Mouse (Mus musculus): ENCODE measurements at regions not wholly inside any gene's neighbourhood (a gene's known extent, or its start where the extent isn't known, plus 50 kb on each side); places are given as distances from the start of the nearest gene placed in this dataset.

DNA sequence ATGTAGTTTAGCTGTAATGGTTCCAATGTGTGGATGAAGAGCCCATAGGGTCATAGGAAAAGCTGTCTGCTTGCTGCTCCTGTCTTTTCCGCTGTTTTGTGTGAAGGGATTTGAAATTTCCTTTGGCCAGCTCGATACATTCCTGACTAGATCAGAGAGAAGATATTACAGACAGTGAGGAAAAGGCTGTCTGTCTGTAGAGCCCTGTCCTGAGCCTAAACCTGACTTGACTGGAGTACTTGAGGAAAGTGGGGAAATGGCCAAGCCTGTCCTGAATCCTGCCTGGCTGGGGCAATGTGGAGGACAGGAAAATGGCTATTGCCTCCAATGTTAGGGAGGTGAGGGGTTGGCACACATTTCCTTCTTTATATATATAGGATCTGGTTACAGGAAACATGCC lies 601.0 kb upstream of the Nrp1 start:
- H3K27me3 ChIP-seq (ENCODE audit: control insufficient read depth, insufficient read depth, insufficient read length): no peaks in the 10 kb centered on the region
- no peak overlapping the region for H3K4me3 ChIP-seq
- no peak overlapping the region for H3K4me2 ChIP-seq (ENCODE audit: low read depth)
- TF ChIP-seq SRF (IDR thresholded peaks at IDR 0.05; ENCODE audit: control insufficient read depth, insufficient read length, low read depth): no peak
- no peak for TF ChIP-seq TCF12 (IDR thresholded peaks at IDR 0.05; ENCODE audit: insufficient read depth, poor library complexity, severe bottlenecking)
- TF ChIP-seq USF1 (IDR thresholded peaks at IDR 0.05; ENCODE audit: low read depth): no peak
- TF ChIP-seq MYOG (IDR thresholded peaks at IDR 0.05; ENCODE audit: control insufficient read depth in 1 of 3, insufficient read depth in 1 of 3, insufficient read length in 2 of 3, low read depth in 2 of 3): no peak
- no peak for TF ChIP-seq MYOD1 (IDR thresholded peaks at IDR 0.05; ENCODE audit: control insufficient read depth in 1 of 3, insufficient read length in 2 of 3, low read depth in 2 of 3)
- TF ChIP-seq POLR2AphosphoS2 (IDR thresholded peaks at IDR 0.05; ENCODE audit: insufficient read length, low read depth): no peak
- TF ChIP-seq POLR2A (IDR thresholded peaks at IDR 0.05; ENCODE audit: insufficient read length, low read depth): no peak
- no peak for TF ChIP-seq E2F4 (IDR thresholded peaks at IDR 0.05; ENCODE audit: insufficient read depth)
- no peak for TF ChIP-seq MAX (IDR thresholded peaks at IDR 0.05; ENCODE audit: low read depth)
- TF ChIP-seq TCF3 (IDR thresholded peaks at IDR 0.05; ENCODE audit: insufficient read length, low read depth): no peak
- no peak for TF ChIP-seq CEBPB (IDR thresholded peaks at IDR 0.05; ENCODE audit: insufficient read depth, poor library complexity, severe bottlenecking)
- no peak for TF ChIP-seq REST (IDR thresholded peaks at IDR 0.05; ENCODE audit: insufficient read depth, insufficient read length)
- H3ac ChIP-seq (ENCODE audit: control insufficient read depth, insufficient read length): no peak overlapping the region
- no peaks in the 10 kb centered on the region for H3K79me2 ChIP-seq (ENCODE audit: control insufficient read depth, insufficient read depth)
- H3K36me3 ChIP-seq (ENCODE audit: control insufficient read depth, insufficient read depth): no peaks in the 10 kb centered on the region

DNA sequence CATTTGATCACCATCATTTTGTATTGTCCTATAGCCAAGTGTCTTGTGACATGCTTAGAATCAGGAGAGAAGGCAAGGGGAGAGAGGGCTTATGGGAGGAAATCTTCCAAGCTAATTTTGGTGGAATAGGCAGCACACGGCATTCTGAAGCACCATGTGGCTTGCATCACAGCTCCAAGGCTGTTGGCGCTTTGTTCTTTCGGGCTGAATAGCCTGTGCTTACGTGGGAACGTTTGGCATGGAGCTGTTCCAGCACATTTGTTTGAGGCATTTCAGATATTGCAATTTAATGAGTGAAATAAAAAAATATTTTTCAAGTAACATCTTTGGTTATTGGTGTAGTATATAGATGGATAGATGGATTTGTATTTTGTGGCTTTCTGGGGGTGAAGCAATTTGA lies 598.5 kb upstream of the Nrp1 start:
- Histone ChIP-seq H3K36me3 (ENCODE audit: control insufficient read depth, insufficient read depth) (no peaks in the 10 kb centered on the region), H3ac (ENCODE audit: control insufficient read depth, insufficient read length) (no peak overlapping the region), H3K79me2 (ENCODE audit: control insufficient read depth, insufficient read depth) (no peaks in the 10 kb centered on the region), H3K27me3 (ENCODE audit: control insufficient read depth, insufficient read depth, insufficient read length) (no peaks in the 10 kb centered on the region), H3K4me2 (ENCODE audit: low read depth) (no peak overlapping the region), H3K4me3 (no peak overlapping the region)
- TF ChIP-seq CEBPB (IDR thresholded peaks at IDR 0.05; ENCODE audit: insufficient read depth, poor library complexity, severe bottlenecking): no peak
- TF ChIP-seq POLR2A (IDR thresholded peaks at IDR 0.05; ENCODE audit: insufficient read length, low read depth): no peak
- TF ChIP-seq USF1 (IDR thresholded peaks at IDR 0.05; ENCODE audit: low read depth): no peak
- TF ChIP-seq E2F4 (IDR thresholded peaks at IDR 0.05; ENCODE audit: insufficient read depth): no peak
- TF ChIP-seq TCF12 (IDR thresholded peaks at IDR 0.05; ENCODE audit: insufficient read depth, poor library complexity, severe bottlenecking): no peak
- TF ChIP-seq TCF3 (IDR thresholded peaks at IDR 0.05; ENCODE audit: insufficient read length, low read depth): no peak
- no peak for TF ChIP-seq MYOG (IDR thresholded peaks at IDR 0.05; ENCODE audit: control insufficient read depth in 1 of 3, insufficient read depth in 1 of 3, insufficient read length in 2 of 3, low read depth in 2 of 3)
- TF ChIP-seq MAX (IDR thresholded peaks at IDR 0.05; ENCODE audit: low read depth): no peak
- no peak for TF ChIP-seq REST (IDR thresholded peaks at IDR 0.05; ENCODE audit: insufficient read depth, insufficient read length)
- no peak for TF ChIP-seq POLR2AphosphoS2 (IDR thresholded peaks at IDR 0.05; ENCODE audit: insufficient read length, low read depth)
- no peak for TF ChIP-seq MYOD1 (IDR thresholded peaks at IDR 0.05; ENCODE audit: control insufficient read depth in 1 of 3, insufficient read length in 2 of 3, low read depth in 2 of 3)

- Histone ChIP-seq H3K4me2 (ENCODE audit: low read depth) (no peak overlapping the region), H3K27me3 (ENCODE audit: control insufficient read depth, insufficient read depth, insufficient read length) (no peaks in the 10 kb centered on the region), H3K4me3 (no peak overlapping the region), H3K79me2 (ENCODE audit: control insufficient read depth, insufficient read depth) (no peaks in the 10 kb centered on the region), H3K36me3 (ENCODE audit: control insufficient read depth, insufficient read depth) (no peaks in the 10 kb centered on the region), H3ac (ENCODE audit: control insufficient read depth, insufficient read length) (no peak overlapping the region)
- no peak for TF ChIP-seq REST (IDR thresholded peaks at IDR 0.05; ENCODE audit: insufficient read depth, insufficient read length)
- TF ChIP-seq TCF3 (IDR thresholded peaks at IDR 0.05; ENCODE audit: insufficient read length, low read depth): no peak
- no peak for TF ChIP-seq MYOG (IDR thresholded peaks at IDR 0.05; ENCODE audit: control insufficient read depth in 1 of 3, insufficient read depth in 1 of 3, insufficient read length in 2 of 3, low read depth in 2 of 3)
- TF ChIP-seq POLR2A (IDR thresholded peaks at IDR 0.05; ENCODE audit: insufficient read length, low read depth): no peak
- TF ChIP-seq CEBPB (IDR thresholded peaks at IDR 0.05; ENCODE audit: insufficient read depth, poor library complexity, severe bottlenecking): no peak
These were observed 593.2 kb upstream of the Nrp1 start for GRCm38 (mm10) chr8:127765199-127765598.

- H3K4me2 ChIP-seq (ENCODE audit: low read depth): no peak overlapping the region
- no peak for TF ChIP-seq MYOD1 (IDR thresholded peaks at IDR 0.05; ENCODE audit: control insufficient read depth in 1 of 3, insufficient read length in 2 of 3, low read depth in 2 of 3)
- no peak for TF ChIP-seq USF1 (IDR thresholded peaks at IDR 0.05; ENCODE audit: low read depth)
- no peak for TF ChIP-seq E2F4 (IDR thresholded peaks at IDR 0.05; ENCODE audit: insufficient read depth)
- no peak for TF ChIP-seq REST (IDR thresholded peaks at IDR 0.05; ENCODE audit: insufficient read depth, insufficient read length)
- H3K4me3 ChIP-seq: no peak overlapping the region
- H3K36me3 ChIP-seq (ENCODE audit: control insufficient read depth, insufficient read depth): no peaks in the 10 kb centered on the region
- no peak overlapping the region for H3ac ChIP-seq (ENCODE audit: control insufficient read depth, insufficient read length)
- no peaks in the 10 kb centered on the region for H3K79me2 ChIP-seq (ENCODE audit: control insufficient read depth, insufficient read depth)
- no peaks in the 10 kb centered on the region for H3K27me3 ChIP-seq (ENCODE audit: control insufficient read depth, insufficient read depth, insufficient read length)
These were observed 590.1 kb upstream of the Nrp1 start for GRCm38 (mm10) chr8:127768311-127768710.

- Histone ChIP-seq H3K4me2 (ENCODE audit: low read depth) (no peak overlapping the region), H3K36me3 (ENCODE audit: control insufficient read depth, insufficient read depth) (no peaks in the 10 kb centered on the region), H3ac (ENCODE audit: control insufficient read depth, insufficient read length) (no peak overlapping the region), H3K4me3 (no peak overlapping the region), H3K79me2 (ENCODE audit: control insufficient read depth, insufficient read depth) (no peaks in the 10 kb centered on the region), H3K27me3 (ENCODE audit: control insufficient read depth, insufficient read depth, insufficient read length) (no peaks in the 10 kb centered on the region)
- TF ChIP-seq REST (IDR thresholded peaks at IDR 0.05; ENCODE audit: insufficient read depth, insufficient read length): no peak
- TF ChIP-seq MYOD1 (IDR thresholded peaks at IDR 0.05; ENCODE audit: control insufficient read depth in 1 of 3, insufficient read length in 2 of 3, low read depth in 2 of 3): no peak
- no peak for TF ChIP-seq E2F4 (IDR thresholded peaks at IDR 0.05; ENCODE audit: insufficient read depth)
- TF ChIP-seq USF1 (IDR thresholded peaks at IDR 0.05; ENCODE audit: low read depth): no peak
- no peak for TF ChIP-seq POLR2AphosphoS2 (IDR thresholded peaks at IDR 0.05; ENCODE audit: insufficient read length, low read depth)
- no peak for TF ChIP-seq TCF12 (IDR thresholded peaks at IDR 0.05; ENCODE audit: insufficient read depth, poor library complexity, severe bottlenecking)
- TF ChIP-seq POLR2A (IDR thresholded peaks at IDR 0.05; ENCODE audit: insufficient read length, low read depth): no peak
- TF ChIP-seq CEBPB (IDR thresholded peaks at IDR 0.05; ENCODE audit: insufficient read depth, poor library complexity, severe bottlenecking): no peak
- no peak for TF ChIP-seq TCF3 (IDR thresholded peaks at IDR 0.05; ENCODE audit: insufficient read length, low read depth)
- no peak for TF ChIP-seq SRF (IDR thresholded peaks at IDR 0.05; ENCODE audit: control insufficient read depth, insufficient read length, low read depth)
- no peak for TF ChIP-seq MYOG (IDR thresholded peaks at IDR 0.05; ENCODE audit: control insufficient read depth in 1 of 3, insufficient read depth in 1 of 3, insufficient read length in 2 of 3, low read depth in 2 of 3)
- TF ChIP-seq MAX (IDR thresholded peaks at IDR 0.05; ENCODE audit: low read depth): no peak
These were observed 588.8 kb upstream of the Nrp1 start for GRCm38 (mm10) chr8:127769651-127770050.

Measured in myocyte (in vitro differentiated cells).